Mouse (Mus musculus) layer of hippocampus, adult 2 months (tissue): ENCODE results near the gene Cdca4. TPM values are rescaled to one million over a fixed set of nuclear protein-coding genes. Genes with fewer than 3 reads are reported as not detected.
"Not testable (repeated sequence)": the region's sequence is repeated elsewhere in the genome, so short reads cannot be mapped to it uniquely, and the experiment has no call there.

ENCODE experiments used
- DNase-seq, 2 experiments: peaks; one replicate each; pipeline ENCODE4 v3.0.0; 2022; ENCODE audit warnings: low spot score in 2 of 2
- H3K27ac ChIP-seq: fragments of 200-600 bp; 2 replicates; pipeline ENCODE4 v1.8.1; 2022
- H3K4me3 ChIP-seq: fragments of 200-600 bp; 2 replicates; pipeline ENCODE4 v1.8.1; 2022; ENCODE audit warnings: mild to moderate bottlenecking
- CTCF ChIP-seq: fragments of 200-600 bp; conservative IDR thresholded peaks from 2 replicates; pipeline ENCODE4 v1.8.1; 2022; ENCODE audit warnings: antibody characterized with exemption, mild to moderate bottlenecking, moderate library complexity
- total RNA-seq, 2 experiments: library from RNA; stranded (reverse); gene quantifications; 2 replicates each; pipeline ENCODE4 v1.2.3; 2021

The Cdca4 gene
- total RNA-seq, 2 experiments from 2014 or later = 7.1 to 10.8 TPM

DNA sequence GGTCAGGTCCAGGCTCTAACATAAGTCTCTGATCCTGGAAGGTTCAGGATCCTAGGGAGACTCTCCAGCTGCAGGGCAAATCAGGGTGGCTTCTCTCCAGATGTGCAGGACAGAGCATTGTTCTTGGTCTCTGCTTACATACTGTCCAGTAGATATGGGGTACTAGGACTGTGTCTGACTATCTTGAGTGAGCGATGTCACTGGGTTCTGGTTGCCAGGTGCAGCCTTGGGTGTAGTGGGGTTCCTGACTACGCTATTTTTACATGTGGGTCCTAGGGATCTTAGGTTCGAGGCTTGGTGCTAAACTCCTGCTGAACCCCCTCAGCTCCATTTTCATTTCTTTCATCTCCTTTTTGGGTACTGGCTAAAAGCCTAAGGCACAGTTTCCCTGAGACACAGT is 1.3 kb upstream of the Cdca4 start:
- peak overlapping the region; percentile 61 for H3K4me3 ChIP-seq
- DNase-seq = no peak
- H3K27ac ChIP-seq = no peak overlapping the region
- TF ChIP-seq CTCF = no peak

DNA sequence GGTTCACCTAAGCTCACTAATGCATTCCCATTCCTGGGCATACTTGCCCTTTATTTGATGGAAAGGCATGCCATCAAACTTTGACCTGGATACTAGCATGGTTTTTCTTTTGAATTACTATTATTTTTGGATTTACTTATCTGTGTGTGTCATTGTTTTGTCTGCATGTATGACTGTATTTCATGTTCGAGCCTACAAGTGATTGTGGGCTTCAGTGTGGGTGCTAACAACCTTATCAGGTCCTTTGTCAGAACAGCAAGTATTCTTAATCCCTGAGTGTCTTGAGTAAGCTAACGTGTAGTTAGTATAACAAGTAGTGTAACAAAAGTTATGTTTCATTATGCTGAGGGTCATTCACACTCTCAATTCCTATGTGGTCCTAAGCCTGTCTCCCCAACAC is 918 bp upstream of the Cdca4 start:
- no peak for DNase-seq

DNA sequence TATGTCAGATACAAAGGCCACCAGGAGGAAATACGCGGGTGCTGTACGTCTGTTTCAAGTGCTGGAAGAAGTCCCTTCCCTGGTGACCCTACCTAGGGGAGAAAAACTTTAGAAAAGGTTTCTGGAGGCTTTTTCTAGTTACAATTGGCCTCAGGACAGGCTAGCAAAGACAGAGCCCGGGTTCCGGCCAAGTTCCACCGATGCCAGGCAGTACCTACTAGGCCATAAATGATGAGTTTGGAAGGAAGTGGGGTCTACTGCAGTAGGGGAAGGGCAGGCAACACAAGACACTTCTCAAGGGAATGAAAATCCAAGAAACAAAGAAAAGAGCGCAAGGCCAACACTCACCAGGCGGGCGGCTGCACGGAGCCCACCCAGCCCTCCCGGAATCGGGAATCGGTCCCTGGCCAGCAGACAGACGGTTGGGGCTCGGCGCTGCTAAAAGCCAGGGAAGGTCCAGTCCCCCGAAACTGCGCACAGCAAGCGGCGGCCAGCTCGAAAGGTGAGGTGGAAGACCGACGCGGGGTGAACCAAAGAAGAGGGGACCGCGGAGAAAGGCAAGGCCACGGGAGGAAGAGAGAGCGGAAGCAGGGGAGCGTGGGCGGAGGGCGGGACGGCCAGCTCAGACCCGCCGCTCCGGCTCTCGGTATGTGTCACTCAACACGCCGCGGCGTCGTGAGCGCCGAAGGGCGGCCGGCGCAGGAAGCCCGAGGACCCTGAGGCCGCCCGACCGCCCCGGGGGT is 551 bp downstream of the Cdca4 start:
- Histone ChIP-seq H3K4me3 (peak overlapping the region; percentile 90), H3K27ac (peak overlapping the region; percentile 95)
- DNase-seq = peak; percentile 39 to 49
- TF ChIP-seq CTCF = no peak

More for the DNA sequence above, 918 bp upstream of the Cdca4 start:
- Histone ChIP-seq H3K4me3 (peak overlapping the region; percentile 61), H3K27ac (peak overlapping the region; percentile 87)
- TF ChIP-seq CTCF = no peak

DNA sequence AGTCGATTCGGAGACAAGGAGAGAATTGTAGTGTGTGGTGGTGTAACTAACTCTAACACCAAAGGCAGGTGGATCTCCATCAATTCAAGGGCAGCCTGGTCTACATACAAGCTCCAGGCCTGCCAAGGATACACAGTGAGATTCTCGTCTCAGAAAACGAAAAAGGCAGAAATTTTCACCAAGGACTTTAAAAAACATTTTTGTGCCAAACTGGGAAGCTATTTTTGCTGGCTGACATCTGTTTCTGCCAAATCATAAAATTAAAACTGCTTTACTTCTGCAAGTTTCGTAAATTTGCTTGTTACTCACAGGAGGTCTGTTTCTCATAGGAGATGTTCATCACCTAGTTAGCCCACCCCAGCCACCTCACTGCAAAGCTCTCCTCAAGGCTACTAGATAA is 3.3 kb downstream of the Cdca4 start:
- Histone ChIP-seq H3K27ac (peak overlapping the region; percentile 74), H3K4me3 (no peak overlapping the region)
- no peak for TF ChIP-seq CTCF
- no peak for DNase-seq

DNA sequence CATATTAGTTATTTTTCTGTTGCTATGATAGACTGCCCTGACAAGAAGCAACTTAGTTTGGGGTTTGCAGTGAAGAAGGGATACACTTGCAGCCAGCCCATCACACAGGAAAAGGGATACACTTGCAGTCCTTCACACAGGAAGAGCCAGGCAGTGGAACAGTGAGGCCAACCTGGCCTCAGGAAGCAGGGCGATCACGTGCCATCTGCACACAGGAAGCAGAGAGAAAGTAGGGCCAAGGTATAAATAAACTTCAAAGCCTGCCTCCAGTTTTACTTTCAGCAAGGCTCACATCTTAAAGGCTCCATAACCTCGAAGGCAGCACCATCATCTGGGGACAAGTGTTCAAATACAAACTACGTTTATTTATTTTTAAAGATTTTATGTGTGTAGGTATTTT is 6.0 kb downstream of the Cdca4 start:
- Histone ChIP-seq H3K27ac (peak overlapping the region; percentile 50; the same call in 1 of the 2 replicates), H3K4me3 (no peak overlapping the region)
- TF ChIP-seq CTCF = no peak
- DNase-seq = no peak

DNA sequence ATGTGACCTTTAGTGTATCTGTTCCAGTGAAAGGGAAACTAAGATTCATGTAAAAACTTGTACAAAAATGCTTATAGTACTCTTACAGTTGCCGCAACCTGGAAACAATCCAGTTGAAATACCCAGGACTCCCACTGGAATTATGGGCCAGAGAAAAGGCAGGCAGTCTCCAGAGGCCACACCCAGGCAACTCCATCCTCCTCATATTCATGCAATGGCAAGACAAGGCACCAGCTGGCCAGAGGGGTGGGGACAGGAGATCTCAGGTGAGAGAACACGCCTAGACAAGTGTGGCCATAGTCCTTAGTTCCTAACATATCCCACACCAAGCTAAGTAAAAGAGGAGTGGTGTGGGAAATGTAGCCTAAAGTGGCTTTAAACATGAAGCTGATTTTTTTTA is 6.5 kb downstream of the Cdca4 start:
- Histone ChIP-seq H3K4me3 (no peak overlapping the region), H3K27ac (peak overlapping the region; percentile 50; the same call in 1 of the 2 replicates)
- no peak for TF ChIP-seq CTCF
- no peak for DNase-seq

DNA sequence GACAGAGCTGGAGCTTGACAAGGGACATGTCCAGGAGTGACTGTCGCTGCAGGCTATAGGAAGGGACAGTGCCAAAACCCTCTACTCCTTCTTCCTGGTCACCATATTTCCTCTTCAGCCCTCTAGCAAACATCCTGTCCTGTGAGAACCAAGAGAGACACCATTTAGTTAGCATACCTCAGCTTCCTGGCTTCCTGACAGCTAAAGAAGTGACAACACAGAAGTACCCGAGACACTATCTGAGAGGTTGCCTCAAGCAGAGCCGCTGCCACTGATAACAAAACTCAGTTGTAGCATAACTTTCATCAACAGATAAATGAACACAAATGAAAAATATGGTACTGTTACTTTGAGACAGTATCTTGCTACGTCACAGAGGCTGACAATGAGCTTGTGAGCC is 7.2 kb downstream of the Cdca4 start:
- Histone ChIP-seq H3K4me3 (no peak overlapping the region), H3K27ac (0 out of 2 replicates have a peak overlapping the region, but pooled peaks have one; percentile 14)
- TF ChIP-seq CTCF = no peak
- no peak for DNase-seq

DNA sequence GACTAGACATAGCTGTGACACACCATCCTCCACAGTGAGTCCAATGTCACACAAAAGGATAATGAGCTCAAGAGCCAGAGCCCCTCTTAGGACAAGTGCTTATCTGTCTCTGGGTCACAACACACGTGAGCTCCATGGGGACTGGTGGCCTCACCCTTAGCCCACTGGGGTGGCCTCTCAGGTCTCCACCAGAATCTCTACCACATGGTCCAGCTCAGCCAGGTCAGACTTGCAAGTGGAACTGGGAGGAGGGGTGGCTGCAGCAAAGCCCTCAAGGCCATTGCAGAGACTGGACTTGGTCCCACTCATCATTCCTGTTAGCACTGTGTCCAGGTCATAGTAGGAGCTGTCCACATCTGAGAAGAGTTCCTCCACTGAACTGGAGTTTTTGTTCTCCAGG is 8.0 kb downstream of the Cdca4 start:
- no peak for TF ChIP-seq CTCF
- DNase-seq = no peak
- Histone ChIP-seq H3K27ac (no peak overlapping the region), H3K4me3 (no peak overlapping the region)

DNA sequence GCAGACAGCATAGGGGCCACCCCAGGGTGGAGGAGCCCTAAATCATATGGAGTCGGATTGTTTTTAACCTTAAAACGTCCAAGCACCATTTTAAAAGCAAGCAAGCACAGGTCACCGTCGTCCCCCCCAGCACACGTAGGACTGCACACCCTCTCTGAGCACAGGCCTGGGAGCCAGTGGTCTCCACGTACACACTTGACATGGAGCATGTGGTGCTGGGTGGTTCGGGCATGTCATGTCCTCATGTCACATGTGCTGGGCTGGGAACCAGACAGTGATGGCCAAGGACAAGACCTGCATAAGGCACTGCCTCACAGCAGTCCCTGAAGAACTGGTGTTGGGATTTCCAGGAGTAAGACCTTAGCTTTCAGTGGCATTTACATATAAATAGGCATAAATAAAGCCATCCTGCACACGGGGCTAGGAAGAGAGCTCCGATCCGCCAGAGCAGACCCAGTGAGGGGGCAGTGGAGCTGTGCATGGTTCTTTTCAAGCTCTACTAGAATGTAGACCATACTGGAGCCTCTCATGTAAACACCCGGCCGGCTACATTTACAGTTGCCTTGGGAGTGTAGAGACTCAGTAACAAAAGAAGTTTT is 8.7 kb downstream of the Cdca4 start:
- no peak for TF ChIP-seq CTCF
- Histone ChIP-seq H3K27ac (no peak overlapping the region), H3K4me3 (no peak overlapping the region)
- no peak for DNase-seq

DNA sequence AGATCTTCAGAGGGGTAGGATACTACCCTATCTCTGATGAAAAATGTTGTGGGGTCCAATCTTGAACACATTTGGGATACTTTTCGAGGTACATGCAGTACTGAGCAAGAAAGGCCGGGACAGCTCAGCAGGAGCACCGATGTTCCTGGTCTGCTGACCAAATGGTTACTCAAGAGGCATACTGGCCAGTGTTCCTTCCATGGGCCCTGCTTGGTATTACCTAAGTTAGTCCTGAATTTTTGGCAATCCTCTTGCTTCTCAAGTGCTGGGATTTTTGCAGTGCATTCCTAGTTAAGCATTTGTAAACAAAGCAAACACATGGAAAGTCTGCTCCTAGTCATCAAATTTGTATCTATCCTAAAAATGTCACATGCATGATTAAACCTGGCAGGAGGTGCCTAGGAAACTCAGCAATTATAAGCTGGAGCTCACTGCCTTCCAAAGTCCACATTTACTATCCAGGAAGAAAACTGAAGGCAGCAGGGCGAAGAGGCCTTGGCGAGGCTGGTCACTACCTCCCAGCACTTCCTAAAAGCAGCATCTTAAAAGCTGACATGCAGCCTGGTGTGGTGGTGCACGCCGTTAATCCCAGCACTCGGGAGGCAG is 10.1 kb downstream of the Cdca4 start:
- TF ChIP-seq CTCF = no peak
- DNase-seq = no peak
- H3K27ac ChIP-seq = no peak overlapping the region
- no peak overlapping the region for H3K4me3 ChIP-seq

DNA sequence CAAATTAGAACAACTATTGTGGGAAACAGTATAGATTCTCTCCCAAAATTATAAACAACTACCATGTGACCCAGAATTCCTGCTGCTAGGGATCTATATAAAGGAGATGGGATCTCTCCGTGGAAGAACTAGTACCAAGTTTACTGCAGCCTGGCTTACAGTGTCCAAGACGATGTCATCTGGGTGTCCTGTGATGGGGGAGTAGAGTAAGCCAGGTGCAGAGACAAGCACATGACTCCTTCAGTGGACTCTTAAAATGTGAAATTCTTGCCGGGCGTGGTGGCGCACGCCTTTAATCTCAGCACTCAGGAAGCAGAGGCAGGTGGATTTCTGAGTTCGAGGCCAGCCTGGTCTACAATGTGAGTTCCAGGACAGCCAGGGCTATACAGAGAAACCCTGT is 12.4 kb downstream of the Cdca4 start:
- DNase-seq, H3K4me3 ChIP-seq, H3K27ac ChIP-seq: not testable (repeated sequence)

DNA sequence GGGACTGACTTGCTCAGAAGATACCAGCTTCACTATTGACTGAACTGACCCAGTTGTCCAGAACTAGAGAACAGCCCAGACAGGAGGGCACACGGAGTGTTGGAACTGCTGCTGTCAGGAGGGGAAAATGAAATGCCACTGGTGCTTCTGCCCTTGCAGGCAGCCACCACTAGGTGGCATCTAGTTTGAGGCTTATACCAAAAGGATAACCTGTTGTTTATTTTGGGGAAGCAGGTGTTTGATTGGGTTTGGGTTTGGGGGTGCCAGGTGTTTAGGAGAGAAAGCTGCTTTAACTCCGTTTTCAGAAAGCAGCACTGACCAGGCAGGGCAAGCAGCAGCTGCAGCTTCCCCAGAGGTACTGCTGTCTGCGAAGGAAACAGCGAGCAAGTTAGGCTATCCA is 12.9 kb downstream of the Cdca4 start:
- peak; percentile 56 for DNase-seq

DNA sequence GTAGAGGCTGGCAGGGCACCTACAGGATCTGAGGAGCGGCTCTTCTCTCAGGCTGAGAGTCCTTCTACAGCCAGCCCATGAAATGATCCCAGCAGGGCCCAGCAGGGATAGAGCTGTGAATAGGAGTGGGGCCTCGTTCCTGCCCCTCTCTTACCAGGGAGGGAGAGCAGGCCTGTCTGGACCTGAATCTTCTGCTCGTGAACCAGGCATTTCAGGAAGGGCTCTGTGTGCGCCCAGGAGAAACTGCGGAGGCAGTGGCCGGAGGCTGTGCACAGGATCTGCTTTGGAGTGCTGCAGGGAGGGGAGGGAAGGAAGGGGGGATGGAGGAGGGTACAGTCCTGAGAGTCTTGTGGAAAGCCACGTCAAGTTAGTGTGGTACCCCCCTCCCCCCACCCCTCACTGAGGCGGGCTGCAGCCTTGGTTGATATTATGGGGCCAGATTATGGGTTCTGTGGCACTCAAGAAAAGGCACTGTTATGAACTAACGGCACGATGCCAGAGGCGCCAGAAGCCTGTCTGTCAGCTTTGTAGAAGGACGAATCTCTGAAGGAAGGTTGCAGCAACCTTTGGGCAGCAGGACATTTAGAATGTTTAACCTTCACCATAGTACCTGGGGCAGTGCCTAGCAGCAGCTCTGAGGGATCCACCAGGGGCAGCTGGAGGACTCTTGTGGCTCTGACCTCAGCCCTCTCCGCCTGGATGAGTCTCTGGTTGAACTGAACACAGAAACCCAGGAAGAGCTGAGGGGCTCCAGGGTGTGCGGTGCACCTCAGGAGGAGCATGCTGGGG is 14.3 kb downstream of the Cdca4 start:
- H3K27ac ChIP-seq = no peak overlapping the region
- TF ChIP-seq CTCF = no peak
- H3K4me3 ChIP-seq = no peak overlapping the region
- DNase-seq = no peak

More for the DNA sequence above, 12.9 kb downstream of the Cdca4 start:
- H3K4me3 ChIP-seq = no peak overlapping the region
- H3K27ac ChIP-seq = no peak overlapping the region
- peak; percentile 96 for TF ChIP-seq CTCF
